Mouse (Mus musculus) G1E (cell line): ENCODE data around the gene Pcgf5. TPM values are rescaled to one million over a fixed set of nuclear protein-coding genes. Genes with fewer than 3 reads are reported as not detected.

Experiments
- ATAC-seq: 2 replicates; pipeline ENCODE4 v1.8.0; 2016; ENCODE audit warnings: mild to moderate bottlenecking; ENCODE audit not compliant: insufficient number of reproducible peaks, poor library complexity, low FRiP score, severe bottlenecking; ENCODE audit errors: extremely low read depth
- DNase-seq: peaks from one replicate; pipeline ENCODE4 v3.0.0; 2012; ENCODE audit warnings: low spot score
- H3K27me3 ChIP-seq: 2 replicates; pipeline ENCODE4 v1.6.1; 2012; ENCODE audit warnings: mild to moderate bottlenecking, low read length, inconsistent platforms; ENCODE audit not compliant: insufficient read depth
- H3K36me3 ChIP-seq: replicated peaks from 2 replicates; pipeline ENCODE3; 2012; ENCODE audit warnings: mild to moderate bottlenecking, inconsistent platforms
- H3K4me1 ChIP-seq: 2 replicates; pipeline ENCODE4 v1.6.1; 2012; ENCODE audit warnings: low read depth, low read length, inconsistent platforms, mixed read lengths; ENCODE audit not compliant: insufficient read depth
- H3K4me3 ChIP-seq: 2 replicates; pipeline ENCODE4 v1.5.1; 2012; ENCODE audit warnings: low read depth, mild to moderate bottlenecking, inconsistent platforms, low read length, moderate library complexity, mixed read lengths
- H3K9me3 ChIP-seq: replicated peaks from 2 replicates; pipeline ENCODE4 v1.6.1; 2012; ENCODE audit warnings: inconsistent platforms
- CTCF ChIP-seq: IDR thresholded peaks from 2 replicates; pipeline ENCODE4 v1.5.1; 2012; ENCODE audit warnings: low read depth, low read length, inconsistent platforms, mixed read lengths
- GATA1 ChIP-seq: IDR thresholded peaks from 2 replicates; pipeline ENCODE4 v1.6.1; 2012; ENCODE audit warnings: borderline replicate concordance, low read length, inconsistent platforms, mixed read lengths
- GATA2 ChIP-seq: IDR thresholded peaks from 2 replicates; pipeline ENCODE4 v1.6.1; 2012; ENCODE audit warnings: low read depth, low read length, inconsistent platforms, borderline replicate concordance
- POLR2AphosphoS5 ChIP-seq: IDR thresholded peaks from 2 replicates; pipeline ENCODE4 v1.6.1; 2012; ENCODE audit warnings: low read depth, low read length, inconsistent platforms; ENCODE audit not compliant: insufficient replicate concordance
- TAL1 ChIP-seq: conservative IDR thresholded peaks from 2 replicates; pipeline ENCODE4 v1.6.1; 2012; ENCODE audit warnings: low read depth, low read length, inconsistent platforms, mixed read lengths
- polyA plus RNA-seq: library from polyadenylated mRNA; stranded (reverse); fragments of >175 nt; gene quantifications from 2 replicates; pipeline ENCODE4 v1.2.3, GENCODE M21; 2012
- total RNA-seq, 2 experiments: library from RNA; stranded (forward) in 1 of 2; stranded (reverse) in 1 of 2; fragments of 200-1000 nt in 1 of 2; fragments of >200 nt in 1 of 2; fragmentation: Nextera tagmentation in 1 of 2; gene quantifications; 2 replicates each; pipeline ENCODE4 v1.2.3; 2014 to 2017

Gene Pcgf5
- total and polyA plus RNA-seq, 3 experiments = 3.8 to 23.5 (median 21.4) TPM

DNA sequence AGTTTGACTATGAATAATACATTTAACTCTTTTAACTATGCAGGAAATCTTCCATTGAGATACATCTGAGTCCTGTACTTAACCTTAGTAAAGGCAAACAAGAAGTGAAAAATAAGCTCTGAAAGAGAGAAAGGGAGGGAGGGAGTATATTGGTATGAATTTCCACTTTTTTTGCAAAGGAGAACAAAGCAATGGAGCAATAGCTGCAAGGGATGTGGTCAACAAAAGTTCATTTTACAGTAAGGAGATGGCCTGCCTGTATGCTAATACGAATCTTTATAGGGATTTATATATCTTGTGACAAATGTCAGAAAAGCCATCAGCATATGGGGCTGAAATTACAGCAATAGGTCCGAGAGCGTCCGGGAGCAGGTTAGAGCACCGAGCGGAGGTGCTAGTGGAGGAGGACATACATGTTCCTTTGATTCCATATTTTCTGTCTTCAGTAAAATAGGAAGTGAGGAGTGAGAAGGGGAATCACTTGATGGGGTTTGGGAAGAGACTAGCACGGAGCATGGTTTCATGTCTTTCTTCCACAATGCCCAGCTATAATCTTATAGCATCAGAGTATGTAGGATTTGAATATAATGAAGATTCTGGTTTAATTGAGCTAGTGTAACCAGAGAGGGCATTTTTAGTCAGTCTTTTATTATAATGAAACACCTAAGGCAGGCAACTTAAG is 79.2 kb downstream of the Pcgf5 start:
- peaks cover 10% of the 10 kb centered on the region for H3K4me1 ChIP-seq
- DNase-seq (no peak), ATAC-seq (no peak)
- H3K27me3 ChIP-seq = no peaks in the 10 kb centered on the region
- TF ChIP-seq GATA1 (no peak), GATA2 (no peak), CTCF (no peak), POLR2AphosphoS5 (no peak), TAL1 (no peak)
- H3K9me3 ChIP-seq = no peaks in the 10 kb centered on the region
- no peak overlapping the region for H3K4me3 ChIP-seq
- H3K36me3 ChIP-seq = peaks cover 25% of the 10 kb centered on the region

DNA sequence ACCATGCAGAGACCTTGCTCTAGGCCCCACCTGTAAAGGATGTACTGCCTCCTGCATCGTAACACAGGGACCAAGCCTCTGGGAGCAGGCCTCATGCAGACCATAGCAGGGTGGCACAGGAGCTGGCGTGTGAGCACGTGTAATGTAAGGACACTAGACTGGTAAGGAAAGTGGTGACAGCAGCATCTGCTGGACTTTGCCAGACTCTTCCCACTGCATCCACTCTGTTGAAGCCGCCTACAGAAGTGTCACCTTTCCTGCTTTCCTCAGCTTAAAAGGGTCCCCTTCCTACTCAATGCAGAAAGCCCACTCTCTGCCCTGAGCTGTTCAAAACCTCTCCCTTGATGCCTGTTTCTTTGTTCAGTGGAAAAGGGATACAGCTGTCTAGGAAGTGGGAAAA is 80.0 kb downstream of the Pcgf5 start:
- no peak for DNase-seq
- H3K4me3 ChIP-seq = no peak overlapping the region
- H3K27me3 ChIP-seq = no peaks in the 10 kb centered on the region
- no peak for ATAC-seq
- peaks cover 26% of the 10 kb centered on the region for H3K36me3 ChIP-seq
- H3K4me1 ChIP-seq = peaks cover 16% of the 10 kb centered on the region
- no peak for TF ChIP-seq GATA2
- TF ChIP-seq TAL1 = no peak
- no peak for TF ChIP-seq GATA1
- TF ChIP-seq CTCF = no peak
- no peak for TF ChIP-seq POLR2AphosphoS5
- H3K9me3 ChIP-seq = no peaks in the 10 kb centered on the region

DNA sequence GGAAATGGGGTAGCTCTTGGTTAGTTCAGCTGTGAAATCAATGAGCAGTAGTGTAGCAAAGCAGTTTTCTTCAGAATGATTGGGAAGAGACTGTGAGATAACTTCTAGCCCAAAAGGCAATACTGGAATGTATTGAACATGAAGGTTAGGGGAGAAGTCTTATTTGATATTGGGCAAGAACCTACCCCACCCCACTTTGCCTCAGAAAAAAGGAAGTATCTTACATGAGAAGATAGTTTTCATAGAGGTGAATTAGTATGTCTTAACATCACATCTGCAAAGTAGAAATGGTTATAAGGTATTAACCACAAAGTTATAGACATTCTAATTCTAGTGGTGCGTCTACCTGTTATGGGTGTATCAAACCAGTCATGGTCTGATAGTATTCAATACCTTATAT is 81.2 kb downstream of the Pcgf5 start:
- no peak for TF ChIP-seq GATA2
- no peak for TF ChIP-seq TAL1
- TF ChIP-seq CTCF = no peak
- TF ChIP-seq GATA1 = no peak
- no peak for TF ChIP-seq POLR2AphosphoS5
- H3K36me3 ChIP-seq = peaks cover 34% of the 10 kb centered on the region
- H3K4me3 ChIP-seq = no peak overlapping the region
- no peak for ATAC-seq
- H3K9me3 ChIP-seq = no peaks in the 10 kb centered on the region
- H3K27me3 ChIP-seq = no peaks in the 10 kb centered on the region
- DNase-seq = no peak
- peaks cover 24% of the 10 kb centered on the region for H3K4me1 ChIP-seq

DNA sequence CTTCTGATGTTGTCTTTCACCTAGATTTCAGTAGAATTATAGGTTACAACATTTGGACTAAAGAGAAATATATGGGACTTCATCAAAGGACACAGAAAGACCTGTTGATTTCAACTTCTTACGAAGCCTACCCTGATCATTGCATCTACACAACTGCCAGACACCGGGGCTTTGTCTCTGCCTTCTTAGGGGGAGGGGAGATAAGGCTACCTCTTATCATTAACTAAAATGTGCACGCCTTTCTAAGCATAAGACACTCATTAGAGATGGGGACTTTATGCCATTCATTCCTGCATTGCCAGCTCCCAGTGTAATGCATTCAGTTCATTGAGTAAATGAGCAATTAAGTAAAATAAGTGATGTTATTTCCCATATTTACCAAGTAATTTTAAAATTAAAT is 85.1 kb downstream of the Pcgf5 start:
- H3K4me1 ChIP-seq = peaks cover 21% of the 10 kb centered on the region
- no peak for ATAC-seq
- H3K4me3 ChIP-seq = no peak overlapping the region
- H3K27me3 ChIP-seq = no peaks in the 10 kb centered on the region
- H3K9me3 ChIP-seq = no peaks in the 10 kb centered on the region
- peaks cover 52% of the 10 kb centered on the region for H3K36me3 ChIP-seq
- TF ChIP-seq POLR2AphosphoS5 = no peak
- no peak for TF ChIP-seq GATA2
- TF ChIP-seq CTCF = no peak
- no peak for TF ChIP-seq TAL1
- no peak for TF ChIP-seq GATA1
- no peak for DNase-seq

DNA sequence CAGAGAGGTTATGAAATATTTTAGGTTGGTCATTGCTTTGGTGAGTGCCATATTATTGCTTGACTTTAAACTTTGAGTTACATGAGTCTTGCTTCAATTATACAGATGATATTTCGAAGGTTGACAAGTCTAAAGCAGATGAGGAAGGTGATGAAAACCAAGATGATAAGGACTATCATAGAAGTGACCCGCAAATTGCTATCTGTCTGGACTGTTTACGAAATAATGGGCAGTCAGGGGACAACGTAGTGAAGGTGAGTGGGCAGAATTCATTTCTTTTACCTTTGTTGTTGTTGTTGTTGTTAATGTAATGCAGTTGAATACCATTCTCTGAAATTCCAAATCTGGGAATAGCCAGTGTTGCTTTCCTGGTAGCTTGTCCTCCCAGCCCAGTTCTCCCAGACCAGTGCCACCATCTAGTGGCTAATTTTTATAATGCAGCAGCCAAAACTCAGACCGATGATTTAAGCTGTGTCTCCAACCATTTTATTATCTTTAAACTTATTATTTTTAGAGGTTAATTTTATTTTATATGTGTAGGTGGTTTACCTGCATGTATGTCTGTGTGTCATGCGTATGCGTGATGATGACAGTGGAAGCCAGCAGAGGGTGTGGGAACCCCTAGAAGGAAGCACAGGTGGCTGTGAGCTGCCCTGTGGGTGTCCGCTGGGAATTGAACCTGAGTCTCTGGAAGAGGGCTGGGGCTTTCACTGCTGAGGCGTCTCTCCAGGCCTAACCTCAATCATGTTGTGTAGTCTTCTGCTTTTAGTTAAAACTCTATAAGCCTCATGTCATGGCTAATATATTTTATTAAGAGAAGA is 92.0 kb downstream of the Pcgf5 start:
- Histone ChIP-seq H3K4me1 (no peaks in the 10 kb centered on the region), H3K9me3 (no peaks in the 10 kb centered on the region), H3K4me3 (no peak overlapping the region), H3K36me3 (peaks cover 64% of the 10 kb centered on the region), H3K27me3 (no peaks in the 10 kb centered on the region)
- ATAC-seq = no peak
- TF ChIP-seq TAL1 = no peak
- TF ChIP-seq CTCF = peak; percentile 22; the same call in 1 of the 2 replicates
- no peak for DNase-seq

GRCm38 (mm10) chr19:36450997-36451608 is 103.0 kb downstream of the Pcgf5 start:
- DNase-seq = peak; percentile 30
- ATAC-seq = peak; percentile 80
- H3K36me3 ChIP-seq = peaks cover 51% of the 10 kb centered on the region
- H3K4me1 ChIP-seq = peaks cover 32% of the 10 kb centered on the region
- H3K4me3 ChIP-seq = no peak overlapping the region
- no peaks in the 10 kb centered on the region for H3K9me3 ChIP-seq
- TF ChIP-seq GATA1 (no peak), GATA2 (no peak)
- H3K27me3 ChIP-seq = no peaks in the 10 kb centered on the region
